Mouse (Mus musculus): Measurements from ENCODE around the gene Spag8. TPM values are rescaled to one million over a fixed set of nuclear protein-coding genes. Genes with fewer than 3 reads are reported as not detected.

The Spag8 gene
- polyA plus RNA-seq, 1 experiment from 2014 or later: 4.3 TPM

DNA sequence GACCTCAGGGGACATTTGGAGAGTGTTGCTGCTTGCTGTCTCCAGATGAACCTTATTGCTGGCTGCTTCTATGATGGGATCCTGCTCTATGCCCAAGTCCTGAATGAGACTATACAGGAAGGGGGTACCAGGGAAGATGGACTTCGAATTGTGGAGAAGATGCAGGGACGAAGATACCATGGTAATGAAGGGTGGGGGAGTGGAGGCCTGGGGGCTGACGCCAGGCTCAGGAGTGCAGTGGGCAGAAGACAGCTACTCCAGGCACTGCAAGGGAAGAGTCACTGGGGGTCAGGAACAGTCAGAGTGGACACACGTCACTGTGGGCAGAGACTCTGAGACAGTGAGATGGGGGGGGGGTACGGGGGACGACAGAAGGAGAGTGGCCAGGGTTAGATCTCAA lies 12.9 kb downstream of the Spag8 start:
- Histone ChIP-seq H3K9ac (replicated peaks) (no peak overlapping the region), H3K4me1 (no peaks in the 10 kb centered on the region), H3K27me3 (replicated peaks) (no peaks in the 10 kb centered on the region), H3K27ac (replicated peaks) (no peak overlapping the region), H3K4me2 (no peak overlapping the region), H3K4me3 (replicated peaks) (no peak overlapping the region), H3K36me3 (peaks cover 20% of the 10 kb centered on the region; the same call in 1 of the 2 replicates), H3K9me3 (replicated peaks) (no peaks in the 10 kb centered on the region)
- no peak for ATAC-seq (ENCODE audit: low FRiP score)
- 91% methylated on average over 6 of the region's 6 CpGs for WGBS

- 82% methylated on average over 9 of the region's 9 CpGs for WGBS
- H3K4me3 ChIP-seq (replicated peaks): no peak overlapping the region
- H3K27me3 ChIP-seq (replicated peaks): no peaks in the 10 kb centered on the region
- H3K4me1 ChIP-seq: no peaks in the 10 kb centered on the region
- no peaks in the 10 kb centered on the region for H3K9me3 ChIP-seq (replicated peaks)
- H3K27ac ChIP-seq (replicated peaks): no peak overlapping the region
- H3K4me2 ChIP-seq: no peak overlapping the region
- H3K9ac ChIP-seq (replicated peaks): no peak overlapping the region
- H3K36me3 ChIP-seq: peaks cover 20% of the 10 kb centered on the region; the same call in 1 of the 2 replicates
- ATAC-seq (ENCODE audit: low FRiP score): no peak
Observed at GRCm38 (mm10) chr4:43640076-43640475, 13.3 kb downstream of the Spag8 start.

DNA sequence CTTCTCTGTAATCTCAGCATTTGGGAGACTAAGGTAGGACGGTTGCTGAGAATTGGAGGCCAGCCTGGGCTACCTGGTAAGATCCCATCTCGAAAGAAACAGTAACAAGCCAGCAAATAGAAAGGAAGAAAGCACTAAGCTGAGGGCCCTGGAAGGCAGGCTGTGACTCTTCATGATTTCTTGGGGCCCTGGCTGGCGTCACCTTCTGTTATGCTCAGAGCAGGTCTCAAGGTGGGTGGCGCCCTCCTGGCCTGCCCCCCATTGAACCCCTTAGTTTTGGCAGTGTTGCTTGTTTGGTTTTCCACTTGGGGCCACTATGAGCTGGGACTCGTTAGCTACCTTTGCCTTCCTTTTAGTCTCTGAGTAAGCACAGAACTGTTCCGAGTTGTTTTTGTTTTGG lies 16.6 kb downstream of the Spag8 start:
- Histone ChIP-seq H3K9me3 (replicated peaks) (no peaks in the 10 kb centered on the region), H3K4me2 (no peak overlapping the region), H3K36me3 (no peaks in the 10 kb centered on the region), H3K27ac (replicated peaks) (no peak overlapping the region), H3K4me3 (replicated peaks) (no peak overlapping the region), H3K27me3 (replicated peaks) (no peaks in the 10 kb centered on the region), H3K9ac (replicated peaks) (no peak overlapping the region), H3K4me1 (peaks cover 26% of the 10 kb centered on the region)
- no peak for ATAC-seq (ENCODE audit: low FRiP score)
- WGBS: 85% methylated on average over 6 of the region's 6 CpGs

GRCm38 (mm10) chr4:43634621-43635374 lies 18.6 kb downstream of the Spag8 start:
- Histone ChIP-seq H3K9ac (replicated peaks) (no peak overlapping the region), H3K4me1 (peaks cover 44% of the 10 kb centered on the region), H3K36me3 (no peaks in the 10 kb centered on the region), H3K9me3 (replicated peaks) (no peaks in the 10 kb centered on the region), H3K4me2 (no peak overlapping the region), H3K4me3 (replicated peaks) (no peak overlapping the region), H3K27me3 (replicated peaks) (no peaks in the 10 kb centered on the region), H3K27ac (replicated peaks) (no peak overlapping the region)
- no peak for ATAC-seq (ENCODE audit: low FRiP score)
- 92% methylated on average over 7 of the region's 7 CpGs for WGBS

- no peak for ATAC-seq (ENCODE audit: low FRiP score)
- Histone ChIP-seq H3K27ac (replicated peaks) (no peak overlapping the region), H3K36me3 (no peaks in the 10 kb centered on the region), H3K4me3 (replicated peaks) (no peak overlapping the region), H3K4me2 (peak overlapping the region; percentile 94; the same call in 1 of the 2 replicates), H3K4me1 (peaks cover 45% of the 10 kb centered on the region), H3K27me3 (replicated peaks) (no peaks in the 10 kb centered on the region), H3K9me3 (replicated peaks) (no peaks in the 10 kb centered on the region), H3K9ac (replicated peaks) (no peak overlapping the region)
- 97% methylated on average over 2 of the region's 2 CpGs for WGBS
Observed at GRCm38 (mm10) chr4:43633736-43634135, 19.7 kb downstream of the Spag8 start.

- no peak for ATAC-seq (ENCODE audit: low FRiP score)
- Histone ChIP-seq H3K9me3 (replicated peaks) (no peaks in the 10 kb centered on the region), H3K27me3 (replicated peaks) (no peaks in the 10 kb centered on the region), H3K36me3 (no peaks in the 10 kb centered on the region), H3K4me2 (peak overlapping the region; percentile 94), H3K9ac (replicated peaks) (no peak overlapping the region), H3K4me1 (peaks cover 45% of the 10 kb centered on the region), H3K27ac (replicated peaks) (no peak overlapping the region), H3K4me3 (replicated peaks) (no peak overlapping the region)
- 65% methylated on average over 8 of the region's 8 CpGs for WGBS
Observed at GRCm38 (mm10) chr4:43633296-43633695, 20.1 kb downstream of the Spag8 start.

DNA sequence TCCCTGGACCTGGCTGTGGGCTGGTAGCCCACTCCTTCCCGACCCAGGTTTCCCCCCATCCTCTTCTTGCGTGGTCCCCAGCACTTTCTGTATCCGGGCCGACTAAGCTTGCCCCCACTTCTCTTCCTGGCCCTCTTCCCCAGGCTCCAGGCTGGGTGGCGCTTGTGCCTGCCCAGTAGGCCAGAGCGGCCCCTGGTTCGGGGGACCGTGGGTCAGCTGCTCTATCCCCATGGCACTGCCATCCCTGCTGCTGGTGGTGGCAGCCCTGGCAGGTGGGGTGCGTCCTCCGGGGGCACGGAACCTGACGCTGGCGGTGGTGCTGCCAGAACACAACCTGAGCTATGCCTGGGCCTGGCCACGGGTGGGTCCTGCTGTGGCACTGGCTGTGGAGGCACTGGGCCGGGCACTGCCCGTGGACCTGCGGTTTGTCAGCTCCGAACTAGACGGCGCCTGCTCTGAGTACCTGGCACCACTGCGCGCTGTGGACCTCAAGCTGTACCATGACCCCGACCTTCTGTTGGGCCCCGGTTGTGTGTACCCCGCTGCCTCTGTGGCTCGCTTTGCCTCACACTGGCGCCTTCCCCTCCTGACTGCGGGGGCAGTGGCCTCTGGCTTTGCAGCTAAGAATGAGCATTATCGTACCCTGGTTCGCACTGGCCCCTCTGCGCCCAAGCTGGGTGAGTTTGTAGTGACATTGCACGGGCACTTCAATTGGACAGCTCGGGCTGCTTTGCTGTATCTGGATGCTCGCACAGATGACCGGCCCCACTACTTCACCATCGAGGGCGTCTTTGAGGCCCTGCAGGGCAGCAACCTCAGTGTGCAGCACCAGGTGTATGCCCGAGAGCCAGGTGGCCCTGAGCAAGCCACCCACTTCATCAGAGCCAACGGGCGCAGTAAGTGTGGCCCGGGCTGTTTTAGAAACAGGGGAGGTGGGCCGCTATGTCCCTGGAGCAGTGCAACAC lies 21.2 kb downstream of the Spag8 start:
- WGBS: 45% methylated on average over 42 of the region's 42 CpGs
- Histone ChIP-seq H3K4me1 (peaks cover 45% of the 10 kb centered on the region), H3K4me3 (replicated peaks) (peak overlapping the region; percentile 59), H3K9me3 (replicated peaks) (no peaks in the 10 kb centered on the region), H3K4me2 (peak overlapping the region; percentile 94), H3K9ac (replicated peaks) (peak overlapping the region; percentile 78), H3K36me3 (no peaks in the 10 kb centered on the region), H3K27ac (replicated peaks) (peak overlapping the region; percentile 88), H3K27me3 (replicated peaks) (no peaks in the 10 kb centered on the region)
- ATAC-seq (ENCODE audit: low FRiP score): peak; percentile 15; the same call in 1 of the 2 replicates

- peak; percentile 43; the same call in 1 of the 2 replicates for ATAC-seq (ENCODE audit: low FRiP score)
- under 1% methylated on average over 25 of the region's 70 CpGs for WGBS
- H3K27ac ChIP-seq (replicated peaks): peak within 1 kb of the TSS; percentile 88
- H3K4me3 ChIP-seq (replicated peaks): peak within 1 kb of the TSS; percentile 59
- H3K9ac ChIP-seq (replicated peaks): peak within 1 kb of the TSS; percentile 78
- no peaks in the 10 kb centered on the region for H3K36me3 ChIP-seq
- H3K4me2 ChIP-seq: peak within 1 kb of the TSS; percentile 94
- no peaks in the 10 kb centered on the region for H3K9me3 ChIP-seq (replicated peaks)
- H3K4me1 ChIP-seq: peaks cover 45% of the 10 kb centered on the region
- no peaks in the 10 kb centered on the region for H3K27me3 ChIP-seq (replicated peaks)
Observed at GRCm38 (mm10) chr4:43631046-43631955, 22.1 kb downstream of the Spag8 start, which contains the start of gene Npr2. Npr2 (plus strand) TSS chr4:43631935.

- peak overlapping the region; percentile 94 for H3K4me2 ChIP-seq
- peak overlapping the region; percentile 59 for H3K4me3 ChIP-seq (replicated peaks)
- H3K27me3 ChIP-seq (replicated peaks): no peaks in the 10 kb centered on the region
- H3K27ac ChIP-seq (replicated peaks): peak overlapping the region; percentile 88
- WGBS: 13% methylated on average over 5 of the region's 5 CpGs
- no peaks in the 10 kb centered on the region for H3K9me3 ChIP-seq (replicated peaks)
- H3K36me3 ChIP-seq: no peaks in the 10 kb centered on the region
- peak; percentile 12; the same call in 1 of the 2 replicates for ATAC-seq (ENCODE audit: low FRiP score)
- H3K4me1 ChIP-seq: peaks cover 45% of the 10 kb centered on the region
- no peak overlapping the region; the same call in 1 of the 2 replicates for H3K9ac ChIP-seq (replicated peaks)
Observed at GRCm38 (mm10) chr4:43630671-43631045, 22.7 kb downstream of the Spag8 start.

DNA sequence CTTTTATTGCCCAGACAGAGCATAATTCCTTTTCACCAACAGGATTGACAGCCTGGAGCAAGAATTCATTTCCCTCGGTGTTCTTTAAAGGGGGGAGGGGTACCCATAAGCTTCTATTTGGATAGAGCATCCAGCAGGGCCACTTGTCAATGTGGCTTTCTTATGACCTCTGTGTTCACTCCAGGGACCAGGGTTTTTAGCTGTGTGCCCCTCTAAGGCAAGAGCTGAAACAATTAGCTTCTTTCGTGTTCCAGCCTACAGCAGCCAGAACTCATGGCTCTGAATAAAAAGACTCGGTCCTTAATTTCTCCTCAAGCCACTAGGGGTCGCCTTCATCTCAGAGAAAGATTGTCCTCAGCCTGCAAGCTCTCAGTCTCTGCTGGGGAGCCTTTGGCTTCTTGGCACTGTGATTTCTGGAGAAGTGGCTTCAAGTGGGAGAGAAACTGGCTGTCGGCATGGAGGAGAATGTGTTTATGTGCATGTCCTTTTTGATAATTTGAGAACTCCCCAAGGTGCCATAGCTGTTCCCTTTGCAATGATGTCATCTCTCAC lies 23.3 kb downstream of the Spag8 start:
- H3K36me3 ChIP-seq: no peaks in the 10 kb centered on the region
- peak overlapping the region; percentile 94 for H3K4me2 ChIP-seq
- WGBS: 0% methylated on average over 5 of the region's 5 CpGs
- H3K9ac ChIP-seq (replicated peaks): no peak overlapping the region
- H3K9me3 ChIP-seq (replicated peaks): no peaks in the 10 kb centered on the region
- H3K27ac ChIP-seq (replicated peaks): peak overlapping the region; percentile 88
- H3K27me3 ChIP-seq (replicated peaks): no peaks in the 10 kb centered on the region
- peaks cover 45% of the 10 kb centered on the region for H3K4me1 ChIP-seq
- peak; percentile 67 for ATAC-seq (ENCODE audit: low FRiP score)
- no peak overlapping the region for H3K4me3 ChIP-seq (replicated peaks)

All from neural tube, embryonic 15.5 days (tissue).